Mouse (Mus musculus): ENCODE measurements around the gene Lrrc73.

DNA sequence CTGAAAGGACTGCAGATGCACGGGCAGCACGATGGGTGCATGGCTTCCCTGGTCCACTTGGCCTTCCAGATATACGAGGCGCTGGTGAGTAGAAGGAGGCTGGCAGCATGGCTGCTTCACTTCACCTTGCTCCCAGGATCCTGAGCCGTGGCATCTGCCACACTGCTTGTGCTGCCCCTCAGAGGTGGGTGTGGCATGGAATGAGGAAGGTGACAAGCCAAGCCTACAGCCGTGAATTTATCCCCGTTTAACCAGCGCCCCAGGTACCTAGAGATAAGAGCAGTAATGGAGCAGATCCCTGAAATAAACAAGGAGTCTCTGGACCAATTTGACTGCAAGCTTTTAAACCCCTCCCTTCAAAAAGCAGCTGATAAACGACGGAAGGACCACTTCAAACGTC lies 11.9 kb upstream of the Lrrc73 start:
- TF ChIP-seq TAL1 (IDR thresholded peaks at IDR 0.05; ENCODE audit: low read length) (no peak), GATA1 (IDR thresholded peaks at IDR 0.05; ENCODE audit: low read length) (no peak)

Measured in erythroblast, embryonic 14.5 days (primary cell).